Mouse (Mus musculus): Measurements from ENCODE around the gene Saal1.
"Not testable (repeated sequence)": the region's sequence is repeated elsewhere in the genome, so short reads cannot be mapped to it uniquely, and the experiment has no call there.

Gene Saal1

GRCm38 (mm10) chr7:46710390-46710844 is at the start of gene Saal1:
TSS of gene Saal1 (minus strand) at chr7:46710680.
- peak; percentile 77 to 88 for DNase-seq (ENCODE audit: low spot score in 2 of 2)

DNA sequence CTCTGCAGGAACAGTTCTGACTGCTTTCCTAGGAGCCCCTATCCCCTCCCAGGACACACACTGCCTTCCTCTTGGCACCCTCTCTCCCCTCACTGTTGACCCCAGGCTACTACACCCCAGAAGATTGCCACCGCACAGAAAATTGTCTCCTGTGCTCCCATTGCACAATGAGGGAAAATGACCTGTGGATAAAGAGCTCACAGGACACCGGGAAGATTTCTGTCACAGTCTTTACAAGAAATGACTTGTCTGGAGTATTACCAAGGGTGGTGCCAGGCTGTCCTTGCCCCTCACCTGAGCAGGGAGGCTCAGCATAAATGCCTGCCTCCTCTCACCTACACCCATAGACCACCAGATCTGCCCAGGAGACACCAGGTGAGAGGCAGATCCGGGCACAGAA is 41.0 kb upstream of the Saal1 start, which contains the start of gene Saa2:
Gene Saa2, plus strand, starts transcription at position 301 of the 400 bp plus-strand sequence.
- no peak for DNase-seq (ENCODE audit: low spot score in 2 of 2)

DNA sequence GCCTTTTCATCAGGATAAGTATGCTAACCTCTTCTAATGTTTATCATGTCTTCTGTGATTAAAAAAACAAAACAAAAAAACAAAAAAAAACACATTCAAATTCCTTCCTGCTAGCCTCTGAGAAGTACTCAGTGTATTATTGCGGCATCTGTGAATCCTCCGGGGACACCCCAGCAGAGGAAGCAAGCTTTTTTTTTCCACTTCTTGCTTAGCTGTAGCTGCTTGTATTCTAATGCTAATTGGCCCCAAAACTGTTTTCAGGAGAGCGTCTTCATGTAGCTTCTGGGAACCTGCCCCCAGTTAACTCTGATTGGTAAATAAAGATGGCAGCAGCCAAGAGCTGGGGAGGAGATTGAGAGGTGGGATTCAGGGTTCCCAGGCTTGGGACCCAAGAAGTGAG is 38.0 kb upstream of the Saal1 start:
- no peak for DNase-seq (ENCODE audit: low spot score in 2 of 2)

DNA sequence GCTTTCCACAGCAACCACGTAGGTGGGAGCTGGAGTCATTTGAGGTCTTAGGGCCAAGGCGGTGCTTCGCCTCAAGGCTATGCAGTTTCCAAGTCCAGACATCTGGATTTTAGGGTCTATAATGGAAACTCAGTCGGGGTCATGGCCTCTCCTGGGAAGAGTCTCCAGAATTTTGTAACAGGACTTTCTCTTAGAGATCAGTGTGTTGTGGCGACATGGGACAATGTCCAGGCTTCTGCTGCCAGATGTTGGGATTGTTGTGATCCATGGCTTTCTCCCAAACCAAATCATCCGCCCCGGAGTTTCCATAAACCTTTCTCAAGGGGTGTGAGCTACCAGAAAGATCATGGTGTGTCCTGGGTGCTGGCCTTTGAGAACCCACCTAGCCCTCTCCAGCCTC is 35.9 kb upstream of the Saal1 start:
- no peak for DNase-seq (ENCODE audit: low spot score in 2 of 2)

DNA sequence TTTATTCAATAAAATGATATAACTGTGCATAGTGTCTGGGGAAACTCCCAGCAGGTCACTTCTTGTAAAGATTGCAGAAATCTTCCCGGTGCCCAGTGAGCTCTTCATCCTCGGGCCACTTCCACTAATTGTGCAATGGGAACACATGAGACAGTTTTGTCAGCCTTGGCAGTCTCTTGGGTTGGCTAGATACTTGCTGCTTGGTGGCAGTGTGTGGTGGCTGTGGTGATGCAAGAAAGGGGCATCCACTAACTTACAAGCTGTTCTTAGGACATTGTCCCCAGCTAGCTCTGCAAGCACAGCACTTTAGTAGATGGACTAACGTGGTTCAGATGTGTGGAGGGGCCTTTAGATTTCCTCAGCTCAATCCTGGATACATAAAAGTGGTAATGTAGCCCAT is 35.3 kb upstream of the Saal1 start:
- DNase-seq (ENCODE audit: low spot score in 2 of 2), result no peak

DNA sequence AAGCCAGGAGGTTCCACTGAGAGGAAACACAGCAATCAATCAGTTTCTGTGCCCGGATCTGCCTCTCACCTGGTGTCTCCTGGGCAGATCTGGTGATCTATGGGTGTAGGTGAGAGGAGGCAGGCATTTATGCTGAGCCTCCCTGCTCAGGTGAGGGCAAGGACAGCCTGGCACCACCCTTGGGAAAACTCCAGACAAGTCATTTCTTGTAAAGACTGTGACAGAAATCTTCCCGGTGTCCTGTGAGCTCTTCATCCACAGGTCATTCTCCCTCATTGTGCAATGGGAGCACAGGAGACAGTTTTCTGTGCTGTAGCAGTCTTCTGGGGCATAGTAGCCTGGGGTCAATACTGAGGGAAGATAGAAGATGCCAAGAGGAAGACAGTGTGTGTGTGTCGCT is 32.4 kb upstream of the Saal1 start, which contains the start of gene Saa1:
Gene Saa1, minus strand, starts transcription at position 101 of the 400 bp plus-strand sequence.
- DNase-seq (ENCODE audit: low spot score in 2 of 2), result not testable (repeated sequence)

- DNase-seq (ENCODE audit: low spot score in 2 of 2), result not testable (repeated sequence)
Measured at GRCm38 (mm10) chr7:46740041-46740440, 29.6 kb upstream of the Saal1 start.

- no peak for DNase-seq (ENCODE audit: low spot score in 2 of 2)
Measured at GRCm38 (mm10) chr7:46738561-46739460, 28.3 kb upstream of the Saal1 start.

DNA sequence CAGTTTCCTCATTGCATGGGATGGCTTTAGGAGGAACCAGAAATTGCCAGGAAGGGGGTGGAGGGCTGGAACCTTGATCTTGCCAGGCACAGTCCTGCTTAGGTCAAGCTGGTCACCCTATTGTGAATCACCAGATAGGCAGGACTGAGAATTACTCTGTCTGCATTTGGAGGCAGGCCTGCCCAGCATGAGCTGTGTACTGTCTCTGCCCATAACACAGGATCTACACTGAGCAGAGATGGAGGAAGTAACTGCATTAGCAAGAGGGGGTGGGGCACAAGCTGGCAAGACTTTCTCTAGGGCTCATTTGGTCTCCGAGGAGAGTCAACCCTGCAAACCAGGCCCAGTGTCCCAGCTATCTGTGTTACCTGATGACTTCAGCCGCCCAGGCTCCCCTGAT is 24.5 kb upstream of the Saal1 start:
- DNase-seq (ENCODE audit: low spot score in 2 of 2), result no peak

DNA sequence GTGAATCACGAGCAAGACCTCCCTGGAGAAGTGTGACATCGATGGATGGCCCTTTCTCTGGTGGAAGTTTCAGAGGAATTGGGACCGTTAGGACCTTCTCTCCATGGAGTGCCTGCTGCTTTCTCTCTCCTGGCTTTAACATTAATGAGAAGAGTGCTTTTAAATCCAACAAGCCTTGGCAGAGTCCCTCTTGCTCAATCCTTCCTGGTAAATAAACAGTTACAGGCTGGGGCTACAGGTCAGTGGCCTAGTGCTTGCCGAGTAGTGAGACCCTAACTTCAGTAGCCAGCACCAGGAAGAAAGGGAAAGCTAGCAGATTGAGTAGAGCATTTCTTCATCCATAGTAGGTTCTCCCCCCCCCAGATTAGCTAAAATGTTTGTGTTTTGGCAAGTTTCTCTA is 22.0 kb upstream of the Saal1 start, which contains the start of gene Saa4:
Gene Saa4, minus strand, starts transcription at position 146 of the 400 bp plus-strand sequence.
- no peak for DNase-seq (ENCODE audit: low spot score in 2 of 2)

- DNase-seq (ENCODE audit: low spot score in 2 of 2), result no peak
Measured at GRCm38 (mm10) chr7:46727584-46727983, 17.1 kb upstream of the Saal1 start.

DNA sequence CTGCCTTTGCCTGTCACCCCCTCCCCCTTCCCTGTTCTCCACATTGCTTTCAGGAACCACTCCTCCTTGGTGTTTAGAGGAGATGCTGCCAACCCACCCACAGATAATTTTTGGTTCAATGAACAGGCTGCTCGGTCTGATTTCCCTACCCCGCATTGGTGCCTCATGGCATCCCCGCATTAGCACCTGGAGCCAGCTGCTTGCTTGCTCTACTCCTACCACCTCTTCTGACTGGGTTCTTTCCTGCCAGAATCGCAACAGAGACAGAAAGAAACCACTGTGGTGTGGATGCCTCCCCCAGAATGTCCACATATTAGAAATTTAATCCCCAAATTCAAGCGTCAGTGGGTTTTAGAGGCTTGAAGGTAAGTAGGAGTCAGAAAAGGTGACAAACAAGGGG is 13.9 kb upstream of the Saal1 start:
- no peak for DNase-seq (ENCODE audit: low spot score in 2 of 2)

- no peak for DNase-seq (ENCODE audit: low spot score in 2 of 2)
Measured at GRCm38 (mm10) chr7:46723849-46724248, 13.4 kb upstream of the Saal1 start.

DNA sequence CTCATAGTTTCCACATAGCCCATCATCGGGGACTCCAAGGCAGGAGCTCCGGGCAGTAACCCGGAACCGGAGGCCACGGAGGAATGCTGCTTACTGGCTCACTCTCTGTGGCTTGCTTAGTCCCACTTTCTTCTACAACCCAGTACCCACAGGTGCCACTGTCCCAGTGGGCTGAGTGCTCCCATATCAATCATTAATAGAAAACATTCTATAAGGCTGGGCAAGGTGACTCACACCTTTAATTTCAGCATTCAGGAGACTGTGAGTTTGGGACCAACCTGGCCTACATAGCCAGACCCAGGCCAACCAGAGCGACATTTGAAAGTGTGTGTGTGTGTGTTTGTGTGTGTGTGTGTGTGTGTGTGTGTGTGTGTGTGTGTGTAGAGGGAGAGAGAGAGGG is 12.9 kb upstream of the Saal1 start:
- no peak for DNase-seq (ENCODE audit: low spot score in 2 of 2)

GRCm38 (mm10) chr7:46720460-46720859 is 10.0 kb upstream of the Saal1 start:
- DNase-seq (ENCODE audit: low spot score in 2 of 2), result no peak

DNA sequence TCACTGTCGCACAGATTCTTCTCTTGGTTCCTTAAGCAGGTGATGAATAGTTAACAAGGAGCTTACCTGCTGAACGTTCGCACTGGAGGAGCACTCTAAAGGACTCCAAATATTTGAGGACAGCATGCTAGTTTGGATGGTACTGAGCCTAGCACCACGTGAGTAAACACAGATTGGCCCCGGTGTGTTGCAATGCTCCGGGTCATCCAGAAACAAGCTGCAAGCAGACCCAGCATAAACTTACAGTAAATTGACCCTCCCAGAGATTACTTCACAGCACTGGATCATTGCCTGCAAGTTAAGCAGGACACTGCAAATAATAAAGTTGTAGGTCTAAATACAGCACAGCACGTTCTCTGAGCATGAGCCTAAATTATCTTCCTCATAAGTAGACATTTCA is 9.0 kb upstream of the Saal1 start:
- no peak for DNase-seq (ENCODE audit: low spot score in 2 of 2)

DNA sequence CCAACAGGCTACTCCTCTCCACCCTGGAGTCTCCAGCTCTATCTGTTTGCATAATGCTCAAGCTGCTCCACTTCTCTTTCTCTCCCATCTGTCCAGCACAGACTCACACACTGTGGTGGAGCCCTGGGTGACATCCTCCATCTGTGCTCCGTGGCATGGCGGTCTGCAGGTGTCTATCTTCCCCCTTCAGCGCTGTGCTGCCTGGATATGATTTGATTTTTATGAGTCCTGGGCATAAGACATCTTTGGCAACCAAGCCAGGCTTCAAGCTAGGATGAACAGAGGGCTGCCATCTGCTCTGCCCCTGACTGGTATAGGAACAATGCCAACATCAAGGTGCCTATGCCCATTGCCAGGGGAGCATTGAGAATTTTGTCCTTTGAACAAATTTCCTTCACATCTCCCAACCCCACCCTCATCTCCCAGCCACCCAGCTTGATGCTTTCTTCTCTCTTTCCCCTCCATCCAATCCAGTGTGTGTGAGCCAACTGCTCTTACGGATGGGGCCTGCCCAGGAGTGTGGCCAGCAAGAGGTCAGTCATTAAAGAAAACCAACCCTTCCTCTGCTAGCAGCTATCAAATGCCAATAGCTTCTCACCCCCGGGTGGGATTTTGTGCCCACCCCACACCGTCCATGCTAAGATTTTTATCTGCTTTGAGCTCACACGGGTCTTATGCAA is 8.3 kb upstream of the Saal1 start:
- DNase-seq (ENCODE audit: low spot score in 2 of 2), result no peak

DNA sequence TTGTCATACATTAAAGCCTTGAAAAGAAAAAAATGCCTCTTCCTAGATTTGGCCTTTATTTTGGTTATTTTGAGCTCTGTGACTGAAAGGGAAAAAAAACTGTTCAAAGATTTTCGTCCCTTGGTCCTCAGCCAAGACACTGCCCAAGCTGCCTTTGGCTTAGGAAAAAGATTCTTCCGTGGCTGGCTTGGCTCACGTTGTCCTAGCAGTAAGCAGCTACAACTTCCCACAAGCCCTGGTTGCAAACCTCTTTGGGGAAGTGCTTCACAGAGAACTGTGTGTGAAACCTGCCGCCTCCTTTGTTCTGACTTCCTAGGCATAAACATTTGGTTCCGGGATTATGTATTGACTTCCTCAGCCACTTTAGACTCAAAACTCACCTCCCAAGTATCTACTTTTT is 6.4 kb upstream of the Saal1 start:
- no peak for DNase-seq (ENCODE audit: low spot score in 2 of 2)

DNA sequence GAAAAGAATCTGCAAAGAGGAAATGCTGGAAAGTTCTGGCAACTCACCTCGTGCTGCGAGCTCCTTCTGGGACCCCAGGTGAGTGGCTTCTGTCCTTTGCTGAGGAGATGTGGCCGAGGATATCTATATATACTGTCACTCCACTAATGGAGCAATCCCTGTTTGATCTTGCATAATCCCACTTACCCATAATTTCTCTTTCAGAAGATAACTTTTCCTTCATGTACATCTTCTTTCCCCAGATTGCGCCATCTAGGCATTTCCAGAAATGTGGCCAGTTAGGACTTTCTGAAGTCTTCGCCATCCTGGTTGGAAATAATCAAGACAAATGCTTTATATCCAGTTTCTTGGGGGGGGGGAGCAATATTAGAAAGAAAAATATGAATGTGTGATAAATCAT is 5.1 kb upstream of the Saal1 start, which contains the start of gene Saa3:
Gene Saa3, minus strand, starts transcription at position 101 of the 400 bp plus-strand sequence.
- DNase-seq (ENCODE audit: low spot score in 2 of 2), result no peak

GRCm38 (mm10) chr7:46714518-46714917 is 4.0 kb upstream of the Saal1 start:
- peak; percentile 58 to 72 for DNase-seq (ENCODE audit: low spot score in 2 of 2)

GRCm38 (mm10) chr7:46712250-46712649 is 1.8 kb upstream of the Saal1 start:
- DNase-seq (ENCODE audit: low spot score in 2 of 2), result peak in 1 of 2 experiments; percentile 40

GRCm38 (mm10) chr7:46700521-46701025 is 9.9 kb downstream of the Saal1 start:
- DNase-seq (ENCODE audit: low spot score in 2 of 2), result no peak
